Mouse (Mus musculus) neural tube, embryonic 11.5 days (tissue): ENCODE results near the gene Olfr583. TPM values are rescaled to one million over a fixed set of nuclear protein-coding genes. Genes with fewer than 3 reads are reported as not detected.

Source experiments
- ATAC-seq: fragments of 200-750 bp; cut with Nextera tagmentation; 2 replicates; pipeline ENCODE4 v1.8.0; 2017; ENCODE audit warnings: moderate number of reproducible peaks, mild to moderate bottlenecking, moderate TSS enrichment, moderate library complexity; ENCODE audit not compliant: insufficient read depth, low FRiP score, low TSS enrichment
- DNase-seq: peaks from one replicate; pipeline ENCODE4 v3.0.0-alpha.2; 2015; ENCODE audit warnings: low spot score
- H3K27ac ChIP-seq: fragments of 300-500 bp; sonication (generic); 2 replicates; pipeline ENCODE4 v1.5.1; 2014; ENCODE audit warnings: low read depth, mild to moderate bottlenecking, low read length
- H3K27me3 ChIP-seq: fragments of 300-500 bp; sonication (generic); 2 replicates; pipeline ENCODE4 v1.6.1; 2014; ENCODE audit warnings: mild to moderate bottlenecking, low read length, mixed read lengths; ENCODE audit not compliant: control insufficient read depth, insufficient read depth
- H3K36me3 ChIP-seq: fragments of 300-500 bp; sonication (generic); 2 replicates; pipeline ENCODE4 v1.6.1; 2014; ENCODE audit warnings: mild to moderate bottlenecking, low read length, moderate library complexity, mixed read lengths; ENCODE audit not compliant: control insufficient read depth, insufficient read depth
- H3K4me1 ChIP-seq: fragments of 300-500 bp; sonication (generic); 2 replicates; pipeline ENCODE4 v1.6.1; 2014; ENCODE audit warnings: low read length, mixed read lengths; ENCODE audit not compliant: control insufficient read depth, insufficient read depth
- H3K4me2 ChIP-seq: fragments of 300-500 bp; sonication (generic); 2 replicates; pipeline ENCODE4 v1.6.1; 2014; ENCODE audit warnings: low read depth, mild to moderate bottlenecking, moderate library complexity
- H3K4me3 ChIP-seq: fragments of 300-500 bp; sonication (generic); 2 replicates; pipeline ENCODE4 v1.5.1; 2014; ENCODE audit warnings: low read depth, low read length
- H3K9ac ChIP-seq: fragments of 300-500 bp; sonication (generic); 2 replicates; pipeline ENCODE4 v1.6.1; 2014; ENCODE audit warnings: mild to moderate bottlenecking, low read length
- H3K9me3 ChIP-seq: fragments of 300-500 bp; sonication (generic); 2 replicates; pipeline ENCODE4 v1.6.1; 2016; ENCODE audit warnings: low read length; ENCODE audit not compliant: control insufficient read depth
- WGBS: fragments of 180-500 bp; shearing (Covaris S2); extraction: QIAGEN DNeasy Blood & Tissue Kit; methylation state at CpG from one replicate; pipeline ENCODE4 v1.1.7; 2014; 5-methylcytosine and 5-hydroxymethylcytosine counted together
- polyA plus RNA-seq: library from polyadenylated mRNA; unstranded; fragments of >200 nt; fragmentation: Nextera tagmentation; extraction: Ambion mirVana; gene quantifications from 2 replicates; pipeline ENCODE4 v1.2.1, GENCODE M21; 2014

Gene Olfr583
- polyA plus RNA-seq, result not detected in 2 replicates

DNA sequence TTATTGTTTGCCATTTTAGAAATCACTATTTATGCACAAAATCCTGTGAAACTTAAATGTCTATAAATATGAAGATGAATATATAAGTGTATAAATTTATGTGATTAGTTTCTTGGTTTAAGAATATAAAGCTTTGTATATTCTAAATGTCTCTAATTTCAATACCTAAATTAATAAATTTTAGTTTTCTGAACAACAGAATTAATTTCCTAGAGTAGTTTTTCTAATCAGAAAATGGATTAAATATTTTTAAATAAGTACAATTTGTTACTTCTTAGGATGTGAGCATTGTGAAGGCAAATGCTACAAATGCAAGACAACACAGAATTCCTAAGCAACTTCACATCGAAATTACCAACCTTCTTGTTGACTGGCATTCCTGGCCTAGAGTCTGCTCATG lies at the start of gene Olfr583:
Gene Olfr583, plus strand, starts transcription at position 301 of the 400 bp plus-strand sequence.
- ATAC-seq (no peak), DNase-seq (no peak)
- Histone ChIP-seq H3K4me2 (no peak within 1 kb of the TSS), H3K36me3 (no peaks in the 10 kb centered on the region), H3K4me1 (no peaks in the 10 kb centered on the region), H3K9me3 (no peaks in the 10 kb centered on the region), H3K27me3 (no peaks in the 10 kb centered on the region), H3K9ac (no peak within 1 kb of the TSS), H3K27ac (no peak within 1 kb of the TSS), H3K4me3 (no peak within 1 kb of the TSS)
- WGBS, result 82% methylated on average over 1 of the region's 1 CpGs

DNA sequence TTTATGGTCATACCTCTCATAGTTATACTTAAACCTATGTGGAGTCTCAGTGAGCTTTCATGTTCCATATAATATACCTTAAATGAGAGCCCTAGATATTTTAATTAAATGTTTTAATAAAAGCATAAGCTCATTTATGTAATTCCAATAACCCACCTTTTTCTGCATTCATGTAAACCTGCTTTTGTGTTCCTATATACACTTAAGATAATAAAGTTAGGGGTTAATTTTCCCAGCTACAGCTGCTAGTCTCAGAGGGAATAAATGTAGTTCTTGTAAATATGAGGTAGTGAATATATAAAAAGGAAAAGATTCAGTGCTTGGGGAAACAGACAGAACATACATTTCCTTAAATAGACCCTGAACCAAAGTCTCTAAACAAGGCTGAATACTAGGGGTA lies 13.4 kb upstream of the Olfr583 start, which contains the start of gene Olfr582:
Gene Olfr582, plus strand, starts transcription at position 301 of the 400 bp plus-strand sequence.
- H3K9ac ChIP-seq, result no peak within 1 kb of the TSS
- no peak within 1 kb of the TSS for H3K4me2 ChIP-seq
- H3K4me1 ChIP-seq, result no peaks in the 10 kb centered on the region
- no peak for DNase-seq
- H3K9me3 ChIP-seq, result no peaks in the 10 kb centered on the region
- no peak within 1 kb of the TSS for H3K4me3 ChIP-seq
- H3K27me3 ChIP-seq, result no peaks in the 10 kb centered on the region
- H3K27ac ChIP-seq, result no peak within 1 kb of the TSS
- no peak for ATAC-seq
- H3K36me3 ChIP-seq, result no peaks in the 10 kb centered on the region

- no peak for DNase-seq
- no peak for ATAC-seq
- 90% methylated on average over 1 of the region's 1 CpGs for WGBS
- Histone ChIP-seq H3K4me3 (no peak within 1 kb of the TSS), H3K9ac (no peak within 1 kb of the TSS), H3K36me3 (no peaks in the 10 kb centered on the region), H3K27me3 (no peaks in the 10 kb centered on the region), H3K4me2 (no peak within 1 kb of the TSS), H3K27ac (no peak within 1 kb of the TSS), H3K9me3 (no peaks in the 10 kb centered on the region), H3K4me1 (no peaks in the 10 kb centered on the region)
These were observed 30.5 kb downstream of the Olfr583 start, which contains the start of gene Olfr584 for GRCm38 (mm10) chr7:103081585-103081984. Gene Olfr584, plus strand, starts transcription at chr7:103081885.

DNA sequence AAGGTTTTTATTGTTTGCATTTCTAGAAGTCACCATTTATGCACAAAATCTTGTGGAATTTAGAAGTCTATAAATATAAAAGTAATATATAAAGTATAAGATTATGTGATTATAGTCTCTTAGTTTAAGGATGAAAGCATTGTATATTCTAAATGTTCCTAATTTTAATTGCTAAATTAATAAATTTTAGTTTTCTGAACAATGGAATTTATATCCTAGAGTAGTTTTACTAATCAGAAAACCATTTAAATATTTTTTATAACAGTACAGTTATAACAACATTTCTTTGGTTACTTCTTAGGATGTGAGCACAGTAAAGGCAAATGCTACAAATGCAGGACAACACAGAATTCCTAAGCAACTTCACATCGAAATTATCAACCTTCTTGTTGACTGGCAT lies 46.3 kb downstream of the Olfr583 start, which contains the start of gene Olfr585:
Gene Olfr585, plus strand, starts transcription at position 301 of the 400 bp plus-strand sequence.
- Histone ChIP-seq H3K27ac (no peak within 1 kb of the TSS), H3K9me3 (no peaks in the 10 kb centered on the region)
- WGBS, result 93% methylated on average over 1 of the region's 1 CpGs

More for the DNA sequence above, 46.3 kb downstream of the Olfr583 start, which contains the start of gene Olfr585:
- no peak for ATAC-seq
- no peaks in the 10 kb centered on the region for H3K36me3 ChIP-seq
- H3K9ac ChIP-seq, result no peak within 1 kb of the TSS
- H3K4me2 ChIP-seq, result no peak within 1 kb of the TSS
- no peaks in the 10 kb centered on the region for H3K4me1 ChIP-seq
- no peak for DNase-seq
- H3K4me3 ChIP-seq, result no peak within 1 kb of the TSS
- H3K27me3 ChIP-seq, result no peaks in the 10 kb centered on the region

Other genes starting within 250 kb of the Olfr583 start
- not detected in 2 replicates for gene Olfr564, start 247.8 kb upstream of the Olfr583 start, polyA plus RNA-seq
- not detected in 2 replicates for gene Olfr566, start 192.5 kb upstream of the Olfr583 start, polyA plus RNA-seq
- not detected in 2 replicates for gene Olfr568, start 174.2 kb upstream of the Olfr583 start, polyA plus RNA-seq
- gene Olfr569, start 160.4 kb upstream of the Olfr583 start, polyA plus RNA-seq, result not detected in 2 replicates
- not detected in 2 replicates for gene Olfr570, start 156.7 kb upstream of the Olfr583 start, polyA plus RNA-seq
- not detected in 2 replicates for gene Olfr571, start 133.8 kb upstream of the Olfr583 start, polyA plus RNA-seq
- not detected in 2 replicates for gene Olfr572, start 126.9 kb upstream of the Olfr583 start, polyA plus RNA-seq
- gene Olfr573-ps1, start 108.7 kb upstream of the Olfr583 start, polyA plus RNA-seq, result not detected in 2 replicates
- gene Olfr574, start 102.8 kb upstream of the Olfr583 start, polyA plus RNA-seq, result not detected in 2 replicates
- gene Olfr575, start 92.5 kb upstream of the Olfr583 start, polyA plus RNA-seq, result not detected in 2 replicates
- not detected in 2 replicates for gene Olfr576, start 88.6 kb upstream of the Olfr583 start, polyA plus RNA-seq
- gene Olfr577, start 75.4 kb upstream of the Olfr583 start, polyA plus RNA-seq, result not detected in 2 replicates
- gene Olfr578, start 62.0 kb upstream of the Olfr583 start, polyA plus RNA-seq, result not detected in 2 replicates
- not detected in 2 replicates for gene Olfr582, start 13.3 kb upstream of the Olfr583 start, polyA plus RNA-seq
- gene Olfr584, start 30.6 kb downstream of the Olfr583 start, polyA plus RNA-seq, result not detected in 2 replicates
- not detected in 2 replicates for gene Olfr585, start 46.4 kb downstream of the Olfr583 start, polyA plus RNA-seq
- not detected in 2 replicates for gene Olfr586, start 74.3 kb downstream of the Olfr583 start, polyA plus RNA-seq
- gene Olfr588-ps1, start 89.6 kb downstream of the Olfr583 start, polyA plus RNA-seq, result not detected in 2 replicates
- not detected in 2 replicates for gene Olfr589, start 105.1 kb downstream of the Olfr583 start, polyA plus RNA-seq
- not detected in 2 replicates for gene Olfr591, start 127.0 kb downstream of the Olfr583 start, polyA plus RNA-seq
- not detected in 2 replicates for gene Olfr592, start 133.5 kb downstream of the Olfr583 start, polyA plus RNA-seq
- not detected in 2 replicates for gene Olfr593, start 160.6 kb downstream of the Olfr583 start, polyA plus RNA-seq
- gene Olfr594, start 165.7 kb downstream of the Olfr583 start, polyA plus RNA-seq, result not detected in 2 replicates
- not detected in 2 replicates for gene Usp17ld, start 201.2 kb downstream of the Olfr583 start, polyA plus RNA-seq